Mouse (Mus musculus): ENCODE measurements at regions not wholly inside any gene's neighbourhood (a gene's known extent, or its start where the extent isn't known, plus 50 kb on each side); places are given as distances from the start of the nearest gene placed in this dataset.
A peak's percentile ranks its signal among the peaks of the same experiment; 100 is the strongest.

- no peaks in the 10 kb centered on the region for H3K36me3 ChIP-seq (ENCODE audit: control insufficient read depth, insufficient read depth, low read length)
- H3K9ac ChIP-seq (ENCODE audit: low read depth, low read length): no peak overlapping the region
- no peak overlapping the region for H3K4me2 ChIP-seq (ENCODE audit: low read length)
- no peaks in the 10 kb centered on the region for H3K4me1 ChIP-seq (ENCODE audit: control insufficient read depth, insufficient read depth, low read length)
- H3K9me3 ChIP-seq (replicated peaks; ENCODE audit: control insufficient read depth, low read length, poor library complexity, severe bottlenecking): no peaks in the 10 kb centered on the region
- no peak for ATAC-seq
- no peaks in the 10 kb centered on the region for H3K27me3 ChIP-seq (ENCODE audit: control insufficient read depth, insufficient read depth, low read depth, low read length)
- no peak overlapping the region for H3K27ac ChIP-seq (ENCODE audit: low read length)
- no peak overlapping the region for H3K4me3 ChIP-seq (ENCODE audit: low read depth, low read length)
- WGBS: 98% methylated on average over 6 of the region's 6 CpGs
These were observed 236.1 kb upstream of the Klf4 start for GRCm38 (mm10) chr4:55768325-55768724.

- 87% methylated on average over 4 of the region's 4 CpGs for WGBS
- Histone ChIP-seq H3K36me3 (ENCODE audit: control insufficient read depth, insufficient read depth, low read length) (no peaks in the 10 kb centered on the region), H3K4me2 (ENCODE audit: low read length) (no peak overlapping the region), H3K27me3 (ENCODE audit: control insufficient read depth, insufficient read depth, low read depth, low read length) (no peaks in the 10 kb centered on the region), H3K27ac (ENCODE audit: low read length) (no peak overlapping the region), H3K4me3 (ENCODE audit: low read depth, low read length) (no peak overlapping the region), H3K4me1 (ENCODE audit: control insufficient read depth, insufficient read depth, low read length) (no peaks in the 10 kb centered on the region), H3K9ac (ENCODE audit: low read depth, low read length) (no peak overlapping the region), H3K9me3 (replicated peaks; ENCODE audit: control insufficient read depth, low read length, poor library complexity, severe bottlenecking) (no peaks in the 10 kb centered on the region)
- no peak for ATAC-seq
These were observed 234.9 kb upstream of the Klf4 start for GRCm38 (mm10) chr4:55767133-55767532.

GRCm38 (mm10) chr4:55765780-55766179, 233.5 kb upstream of the Klf4 start:
- Histone ChIP-seq H3K4me1 (ENCODE audit: control insufficient read depth, insufficient read depth, low read length) (no peaks in the 10 kb centered on the region), H3K9me3 (replicated peaks; ENCODE audit: control insufficient read depth, low read length, poor library complexity, severe bottlenecking) (no peaks in the 10 kb centered on the region), H3K27me3 (ENCODE audit: control insufficient read depth, insufficient read depth, low read depth, low read length) (no peaks in the 10 kb centered on the region), H3K9ac (ENCODE audit: low read depth, low read length) (no peak overlapping the region), H3K4me3 (ENCODE audit: low read depth, low read length) (no peak overlapping the region), H3K36me3 (ENCODE audit: control insufficient read depth, insufficient read depth, low read length) (no peaks in the 10 kb centered on the region), H3K27ac (ENCODE audit: low read length) (no peak overlapping the region), H3K4me2 (ENCODE audit: low read length) (no peak overlapping the region)
- 97% methylated on average over 2 of the region's 2 CpGs for WGBS
- ATAC-seq: no peak

DNA sequence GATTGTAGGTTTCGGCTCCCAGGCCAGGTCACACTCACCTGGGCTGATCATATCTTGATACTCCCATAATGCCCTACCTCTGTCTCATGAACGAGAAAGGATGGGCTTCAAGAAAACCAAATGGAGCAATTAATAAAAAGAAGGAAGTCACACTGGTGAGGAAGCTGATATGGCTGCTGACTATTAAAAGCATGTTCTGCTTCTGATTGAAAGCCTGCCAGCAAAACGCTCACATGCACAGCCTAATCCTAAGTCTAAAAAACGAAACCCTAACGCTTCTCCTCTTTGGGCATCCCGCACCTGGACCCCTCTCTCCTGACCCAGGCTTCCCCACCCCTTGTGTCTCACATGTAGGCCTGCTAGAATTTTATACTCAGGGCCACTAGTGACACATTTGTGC, 230.8 kb upstream of the Klf4 start:
- no peaks in the 10 kb centered on the region for H3K9me3 ChIP-seq (replicated peaks; ENCODE audit: control insufficient read depth, low read length, poor library complexity, severe bottlenecking)
- 86% methylated on average over 6 of the region's 6 CpGs for WGBS
- ATAC-seq: no peak

DNA sequence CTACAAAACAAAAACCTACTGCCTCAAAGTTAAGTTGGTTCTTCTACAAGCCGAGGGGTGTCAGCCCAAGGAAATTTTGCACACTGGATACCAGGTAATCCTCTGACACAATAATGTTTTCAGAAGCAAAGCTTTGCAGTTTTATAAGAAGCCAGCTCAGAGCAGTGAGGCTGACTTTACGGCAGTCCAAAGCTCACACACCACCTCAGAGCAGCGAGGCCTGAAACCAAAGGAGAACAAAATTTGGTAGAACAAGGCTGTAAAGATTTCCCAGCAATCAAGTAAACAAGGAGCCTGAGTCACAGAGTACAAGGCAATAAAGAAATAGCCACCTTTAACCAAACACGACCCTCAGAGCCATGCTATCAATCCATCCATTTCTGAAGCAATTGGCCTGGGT, 230.1 kb upstream of the Klf4 start:
- Histone ChIP-seq H3K27ac (ENCODE audit: low read length) (no peak overlapping the region), H3K4me3 (ENCODE audit: low read depth, low read length) (no peak overlapping the region), H3K27me3 (ENCODE audit: control insufficient read depth, insufficient read depth, low read depth, low read length) (no peaks in the 10 kb centered on the region), H3K9ac (ENCODE audit: low read depth, low read length) (no peak overlapping the region), H3K4me2 (ENCODE audit: low read length) (no peak overlapping the region), H3K4me1 (ENCODE audit: control insufficient read depth, insufficient read depth, low read length) (peaks cover 5% of the 10 kb centered on the region), H3K9me3 (replicated peaks; ENCODE audit: control insufficient read depth, low read length, poor library complexity, severe bottlenecking) (no peaks in the 10 kb centered on the region), H3K36me3 (ENCODE audit: control insufficient read depth, insufficient read depth, low read length) (no peaks in the 10 kb centered on the region)
- no peak for ATAC-seq
- 81% methylated on average over 4 of the region's 4 CpGs for WGBS

More for the DNA sequence above, 230.8 kb upstream of the Klf4 start:
- Histone ChIP-seq H3K4me1 (ENCODE audit: control insufficient read depth, insufficient read depth, low read length) (no peaks in the 10 kb centered on the region; the same call in 1 of the 2 replicates), H3K4me3 (ENCODE audit: low read depth, low read length) (no peak overlapping the region), H3K27me3 (ENCODE audit: control insufficient read depth, insufficient read depth, low read depth, low read length) (no peaks in the 10 kb centered on the region), H3K36me3 (ENCODE audit: control insufficient read depth, insufficient read depth, low read length) (no peaks in the 10 kb centered on the region), H3K9ac (ENCODE audit: low read depth, low read length) (no peak overlapping the region), H3K27ac (ENCODE audit: low read length) (no peak overlapping the region), H3K4me2 (ENCODE audit: low read length) (no peak overlapping the region)

DNA sequence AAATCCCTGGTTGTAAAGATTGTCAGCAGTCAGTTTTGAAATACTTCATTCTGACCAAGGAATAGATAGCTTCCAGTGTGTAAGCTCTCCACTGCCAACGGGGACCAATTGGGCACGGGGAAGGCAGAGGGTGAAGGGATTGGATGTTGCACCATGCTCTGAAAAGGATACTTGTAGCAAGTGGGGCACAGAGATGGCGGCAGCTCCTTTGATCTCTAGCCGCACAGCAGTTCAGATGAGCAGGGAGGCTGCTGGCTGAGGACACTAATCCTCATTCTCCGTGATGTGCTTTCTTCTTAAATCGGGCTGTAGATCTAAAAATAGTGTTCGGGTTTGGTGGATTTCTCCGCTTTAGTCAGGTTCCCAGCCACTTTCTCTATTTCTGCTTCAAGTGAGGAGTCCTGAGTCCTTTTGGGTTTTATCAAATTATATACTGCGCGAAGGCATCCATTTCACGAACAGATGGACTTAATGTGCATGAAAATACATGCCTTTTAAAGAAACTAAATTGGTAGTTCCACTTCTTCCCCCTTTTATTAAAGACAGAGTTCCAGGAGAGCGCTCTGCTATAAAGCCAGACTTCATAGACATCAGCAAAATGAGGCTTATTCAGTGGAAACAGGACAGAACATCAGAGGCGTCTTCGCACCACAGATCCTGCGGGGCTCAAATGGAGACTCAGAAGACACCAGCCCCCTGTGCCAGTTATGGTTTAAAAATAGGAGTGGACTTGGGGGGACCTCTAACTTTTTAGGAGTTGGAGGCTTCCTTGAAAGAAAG, 225.1 kb upstream of the Klf4 start:
- Histone ChIP-seq H3K4me1 (ENCODE audit: control insufficient read depth, insufficient read depth, low read length) (peaks cover 12% of the 10 kb centered on the region), H3K36me3 (ENCODE audit: control insufficient read depth, insufficient read depth, low read length) (no peaks in the 10 kb centered on the region), H3K4me2 (ENCODE audit: low read length) (peak overlapping the region; percentile 34), H3K27me3 (ENCODE audit: control insufficient read depth, insufficient read depth, low read depth, low read length) (no peaks in the 10 kb centered on the region), H3K27ac (ENCODE audit: low read length) (peak overlapping the region; percentile 41; the same call in 1 of the 2 replicates), H3K9me3 (replicated peaks; ENCODE audit: control insufficient read depth, low read length, poor library complexity, severe bottlenecking) (no peaks in the 10 kb centered on the region), H3K4me3 (ENCODE audit: low read depth, low read length) (peak overlapping the region; percentile 10; the same call in 1 of the 2 replicates), H3K9ac (ENCODE audit: low read depth, low read length) (peak overlapping the region; percentile 33; the same call in 1 of the 2 replicates)
- peak; percentile 89 for ATAC-seq
- WGBS: 18% methylated on average over 15 of the region's 15 CpGs

DNA sequence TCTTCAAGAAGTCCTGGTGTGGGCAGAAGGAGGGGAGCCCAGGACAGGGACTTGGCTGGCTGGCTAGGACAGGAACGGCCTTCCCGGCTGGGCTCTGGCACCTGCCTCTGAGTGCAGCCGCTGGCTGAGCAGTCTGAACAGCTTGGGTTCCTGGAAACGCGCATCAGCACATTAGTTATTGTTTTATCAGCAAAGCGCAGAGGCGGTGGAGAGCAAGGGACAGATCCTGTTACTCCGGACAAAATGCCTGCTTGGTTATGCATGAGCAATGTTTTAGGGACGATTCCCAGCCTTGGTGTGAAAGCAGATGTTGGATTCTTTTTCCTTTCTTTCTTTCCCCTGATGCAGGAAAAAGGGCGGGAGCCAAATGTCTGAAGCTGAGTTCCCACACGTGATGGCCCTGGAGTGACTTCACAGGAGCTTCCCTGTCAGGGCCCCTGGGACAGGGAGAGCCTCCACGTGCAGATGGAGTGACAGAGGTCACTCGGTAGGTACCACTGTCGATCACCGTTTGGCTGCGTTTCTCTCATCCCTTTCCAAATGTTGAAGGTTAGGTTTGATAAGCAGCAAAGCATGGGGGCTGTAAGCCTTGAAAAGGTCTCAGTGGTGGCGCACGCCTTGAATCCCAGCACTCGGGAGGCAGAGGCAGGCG, 217.8 kb upstream of the Klf4 start:
- Histone ChIP-seq H3K4me3 (ENCODE audit: low read depth, low read length) (no peak overlapping the region), H3K27me3 (ENCODE audit: control insufficient read depth, insufficient read depth, low read depth, low read length) (no peaks in the 10 kb centered on the region), H3K36me3 (ENCODE audit: control insufficient read depth, insufficient read depth, low read length) (no peaks in the 10 kb centered on the region), H3K27ac (ENCODE audit: low read length) (no peak overlapping the region), H3K9ac (ENCODE audit: low read depth, low read length) (no peak overlapping the region), H3K4me2 (ENCODE audit: low read length) (no peak overlapping the region), H3K9me3 (replicated peaks; ENCODE audit: control insufficient read depth, low read length, poor library complexity, severe bottlenecking) (no peaks in the 10 kb centered on the region), H3K4me1 (ENCODE audit: control insufficient read depth, insufficient read depth, low read length) (no peaks in the 10 kb centered on the region)
- WGBS: 58% methylated on average over 20 of the region's 20 CpGs
- ATAC-seq: 0 out of 2 replicates have a peak, but pooled peaks have one; percentile 62

- no peak overlapping the region for H3K4me2 ChIP-seq (ENCODE audit: low read length)
- no peaks in the 10 kb centered on the region for H3K27me3 ChIP-seq (ENCODE audit: control insufficient read depth, insufficient read depth, low read depth, low read length)
- no peak overlapping the region for H3K9ac ChIP-seq (ENCODE audit: low read depth, low read length)
- ATAC-seq: no peak
- H3K27ac ChIP-seq (ENCODE audit: low read length): no peak overlapping the region
- no peaks in the 10 kb centered on the region; the same call in 1 of the 2 replicates for H3K9me3 ChIP-seq (replicated peaks; ENCODE audit: control insufficient read depth, low read length, poor library complexity, severe bottlenecking)
- no peak overlapping the region for H3K4me3 ChIP-seq (ENCODE audit: low read depth, low read length)
- no peaks in the 10 kb centered on the region for H3K36me3 ChIP-seq (ENCODE audit: control insufficient read depth, insufficient read depth, low read length)
- no peaks in the 10 kb centered on the region for H3K4me1 ChIP-seq (ENCODE audit: control insufficient read depth, insufficient read depth, low read length)
- WGBS: 97% methylated on average over 8 of the region's 8 CpGs
These were observed 209.1 kb upstream of the Klf4 start for GRCm38 (mm10) chr4:55741355-55741754.

DNA sequence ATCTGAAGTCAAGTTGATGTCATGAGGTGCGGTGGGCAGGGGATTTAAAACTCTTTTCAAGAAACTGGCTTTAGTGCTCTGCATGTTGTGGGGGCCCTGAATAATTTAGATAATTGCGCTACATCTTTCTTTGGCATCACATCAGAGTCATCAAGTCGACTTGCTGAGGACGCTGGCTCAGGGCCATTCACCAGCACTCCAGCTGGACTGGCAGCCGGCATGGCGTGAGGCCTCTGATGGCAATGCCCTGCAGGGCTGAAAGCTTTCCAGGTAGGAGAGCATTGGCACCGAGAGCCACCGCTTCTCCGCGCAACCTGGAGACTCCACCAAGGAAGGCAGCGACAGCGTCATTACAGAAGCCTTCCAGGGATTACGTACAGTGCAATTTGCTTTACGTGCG, 207.8 kb upstream of the Klf4 start:
- Histone ChIP-seq H3K9me3 (replicated peaks; ENCODE audit: control insufficient read depth, low read length, poor library complexity, severe bottlenecking) (no peaks in the 10 kb centered on the region; the same call in 1 of the 2 replicates), H3K4me2 (ENCODE audit: low read length) (no peak overlapping the region), H3K4me3 (ENCODE audit: low read depth, low read length) (no peak overlapping the region), H3K27ac (ENCODE audit: low read length) (no peak overlapping the region), H3K9ac (ENCODE audit: low read depth, low read length) (no peak overlapping the region), H3K36me3 (ENCODE audit: control insufficient read depth, insufficient read depth, low read length) (no peaks in the 10 kb centered on the region), H3K4me1 (ENCODE audit: control insufficient read depth, insufficient read depth, low read length) (no peaks in the 10 kb centered on the region), H3K27me3 (ENCODE audit: control insufficient read depth, insufficient read depth, low read depth, low read length) (no peaks in the 10 kb centered on the region)
- WGBS: 78% methylated on average over 15 of the region's 15 CpGs
- 0 out of 2 replicates have a peak, but pooled peaks have one; percentile 28 for ATAC-seq

Measured in midbrain, embryonic 16.5 days (tissue).